Mouse (Mus musculus) ES-E14 (cell line): ENCODE results near the gene Elmo1.

ENCODE experiments used
- CHD2 ChIP-seq: IDR thresholded peaks from 2 replicates; pipeline ENCODE4 v1.6.1; 2014; ENCODE audit warnings: mild to moderate bottlenecking, low read depth, low read length, inconsistent platforms
- HCFC1 ChIP-seq: IDR thresholded peaks from 2 replicates; pipeline ENCODE4 v1.6.1; 2012; ENCODE audit warnings: low read length, inconsistent platforms, borderline replicate concordance; ENCODE audit not compliant: insufficient read depth
- ZC3H11A ChIP-seq: IDR thresholded peaks from 2 replicates; pipeline ENCODE4 v1.6.1; 2012; ENCODE audit warnings: low read depth, mild to moderate bottlenecking, inconsistent platforms, low read length, borderline replicate concordance

DNA sequence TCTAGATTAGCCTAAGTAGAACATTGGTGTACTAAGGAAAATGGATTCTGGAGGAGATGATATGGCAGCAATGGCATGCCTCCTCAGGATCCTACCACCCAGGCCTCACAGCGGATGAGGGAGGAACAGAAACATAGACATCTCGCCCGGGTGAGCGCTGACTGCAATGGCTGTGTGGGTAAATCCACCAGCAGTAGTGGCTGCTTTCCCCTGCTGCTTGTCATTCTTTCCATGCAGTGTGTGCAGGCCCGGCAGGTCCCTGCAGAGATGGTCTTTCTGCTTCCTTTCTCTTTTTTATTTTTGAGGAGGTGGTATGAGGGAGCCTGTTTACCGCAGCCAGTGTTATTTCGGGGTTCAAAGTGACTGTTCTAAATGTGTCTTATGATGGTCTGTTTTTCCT, 143.3 kb downstream of the Elmo1 start:
- no peak for TF ChIP-seq HCFC1
- no peak for TF ChIP-seq ZC3H11A
- TF ChIP-seq CHD2: no peak
